Mouse (Mus musculus) embryonic facial prominence, embryonic 12.5 days (tissue): ENCODE measurements at regions not wholly inside any gene's neighbourhood (a gene's known extent, or its start where the extent isn't known, plus 50 kb on each side); places are given as distances from the start of the nearest gene placed in this dataset.
A peak's percentile ranks its signal among the peaks of the same experiment; 100 is the strongest.
"Not testable (repeated sequence)": the region's sequence is repeated elsewhere in the genome, so short reads cannot be mapped to it uniquely, and the experiment has no call there.

ENCODE experiments used
- ATAC-seq: fragments of 200-750 bp; cut with Nextera tagmentation; 2 replicates; pipeline ENCODE4 v1.8.0; 2017; ENCODE audit not compliant: insufficient number of reproducible peaks, insufficient read depth, low FRiP score, low TSS enrichment
- H3K27ac ChIP-seq: fragments of 300-500 bp; sonication (generic); 2 replicates; pipeline ENCODE4 v1.5.1; 2016; ENCODE audit warnings: mild to moderate bottlenecking
- H3K27me3 ChIP-seq: fragments of 300-500 bp; sonication (generic); 2 replicates; pipeline ENCODE4 v1.6.1; 2016; ENCODE audit warnings: mild to moderate bottlenecking, moderate library complexity
- H3K36me3 ChIP-seq: fragments of 300-500 bp; sonication (generic); 2 replicates; pipeline ENCODE4 v1.6.1; 2016; ENCODE audit warnings: mild to moderate bottlenecking
- H3K4me1 ChIP-seq: fragments of 300-500 bp; sonication (generic); 2 replicates; pipeline ENCODE4 v1.6.1; 2016
- H3K4me2 ChIP-seq: fragments of 300-500 bp; sonication (generic); replicated peaks from 2 replicates; pipeline ENCODE4 v1.6.1; 2016; ENCODE audit warnings: mild to moderate bottlenecking, moderate library complexity
- H3K4me3 ChIP-seq: fragments of 300-500 bp; sonication (generic); 2 replicates; pipeline ENCODE4 v1.5.1; 2016; ENCODE audit warnings: mild to moderate bottlenecking
- H3K9ac ChIP-seq: fragments of 300-500 bp; sonication (generic); 2 replicates; pipeline ENCODE4 v1.6.1; 2016; ENCODE audit warnings: mild to moderate bottlenecking, moderate library complexity
- H3K9me3 ChIP-seq: fragments of 300-500 bp; sonication (generic); 2 replicates; pipeline ENCODE4 v1.6.1; 2016; ENCODE audit warnings: mild to moderate bottlenecking, moderate library complexity
- WGBS: fragments of 180-500 bp; shearing (Covaris S2); methylation state at CpG from one replicate; pipeline ENCODE4 v1.1.7; 2016; 5-methylcytosine and 5-hydroxymethylcytosine counted together

DNA sequence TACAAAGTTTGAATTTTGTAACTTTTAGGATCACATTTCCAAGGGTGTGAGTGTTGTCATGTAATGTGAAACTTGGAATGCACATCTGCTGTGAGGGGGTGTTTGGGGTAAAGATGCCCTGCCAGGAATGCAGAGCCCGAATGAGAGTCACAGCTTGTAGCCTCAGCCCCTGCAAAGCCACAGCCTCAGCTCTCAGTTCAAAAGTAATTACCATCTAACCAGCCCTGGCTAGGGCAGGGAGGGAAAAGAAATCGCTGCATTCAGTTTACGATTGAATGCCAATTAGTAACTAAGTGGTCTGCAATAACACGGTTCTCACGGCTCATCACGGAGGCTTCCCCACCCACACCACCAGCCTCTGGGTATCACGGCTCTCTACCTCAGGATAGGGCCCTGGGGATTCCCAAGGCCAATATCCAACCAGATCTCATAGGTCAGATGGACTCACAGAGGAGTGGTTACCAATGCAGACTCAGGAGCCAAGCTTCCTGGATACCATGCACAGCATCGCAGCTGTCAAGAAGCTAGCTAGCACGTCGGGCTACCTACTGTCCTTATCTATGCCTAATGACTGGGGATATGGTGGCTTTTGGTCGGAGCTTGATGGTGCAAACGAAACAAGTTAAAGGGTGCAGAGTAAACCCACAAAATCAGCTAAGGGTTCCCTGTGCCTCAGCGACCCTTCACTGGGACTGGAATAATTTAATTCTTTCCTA is 275.0 kb downstream of the Setd4 start:
- ATAC-seq, result no peak

DNA sequence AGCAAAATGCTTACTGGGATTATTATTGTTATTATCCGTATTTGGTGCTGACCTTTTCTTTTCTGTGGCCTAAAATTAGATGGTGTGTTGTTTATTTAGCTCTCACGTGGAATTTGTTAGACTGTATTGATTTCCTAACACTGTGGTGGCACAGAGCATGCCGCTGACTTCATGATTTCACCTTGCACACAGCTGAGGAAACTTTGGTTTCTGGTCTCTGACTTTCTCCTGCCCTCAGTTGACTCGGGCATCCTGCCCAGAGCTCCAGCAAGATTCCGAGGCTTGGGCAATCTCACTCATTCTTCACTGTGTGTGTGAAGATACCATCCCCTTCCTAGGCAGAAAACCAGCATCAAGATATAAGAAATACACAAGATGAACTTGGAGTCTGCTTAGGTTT is 279.0 kb downstream of the Setd4 start:
- Histone ChIP-seq H3K4me3 (no peak overlapping the region), H3K9ac (no peak overlapping the region), H3K27ac (no peak overlapping the region), H3K4me1 (peaks cover 15% of the 10 kb centered on the region), H3K9me3 (peaks cover 3% of the 10 kb centered on the region; the same call in 1 of the 2 replicates), H3K27me3 (no peaks in the 10 kb centered on the region), H3K36me3 (no peaks in the 10 kb centered on the region), H3K4me2 (no peak overlapping the region)
- WGBS, result 78% methylated on average over 5 of the region's 5 CpGs
- ATAC-seq, result no peak

More for the DNA sequence above, 275.0 kb downstream of the Setd4 start:
- no peaks in the 10 kb centered on the region for H3K27me3 ChIP-seq
- H3K4me1 ChIP-seq, result peaks cover 17% of the 10 kb centered on the region
- H3K4me2 ChIP-seq, result no peak overlapping the region
- 24% methylated on average over 13 of the region's 13 CpGs for WGBS
- H3K36me3 ChIP-seq, result no peaks in the 10 kb centered on the region
- peaks cover 3% of the 10 kb centered on the region; the same call in 1 of the 2 replicates for H3K9me3 ChIP-seq
- no peak overlapping the region for H3K9ac ChIP-seq
- 0 out of 2 replicates have a peak overlapping the region, but pooled peaks have one; percentile 20 for H3K27ac ChIP-seq
- no peak overlapping the region for H3K4me3 ChIP-seq

DNA sequence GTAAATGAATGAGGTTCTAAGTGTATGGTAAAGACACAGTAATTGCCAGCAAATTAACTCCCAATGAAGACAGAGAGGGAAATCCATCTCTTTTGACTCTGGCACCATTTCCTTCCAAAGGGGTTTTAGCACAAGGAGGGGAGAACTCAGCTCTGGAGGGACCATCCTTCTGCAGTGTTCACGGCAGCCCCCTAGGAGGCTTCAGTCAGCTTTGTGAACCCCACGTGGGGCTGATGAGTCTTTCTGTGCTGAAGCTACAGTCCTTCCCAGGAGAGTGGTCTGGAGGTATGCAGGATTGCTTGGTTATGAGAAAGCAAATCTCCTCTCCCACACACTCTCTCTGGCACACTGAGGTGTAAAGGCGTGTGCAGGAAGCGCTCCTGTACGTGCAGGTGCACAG is 280.7 kb downstream of the Setd4 start:
- H3K27ac ChIP-seq, result no peak overlapping the region
- H3K4me2 ChIP-seq, result no peak overlapping the region
- no peak for ATAC-seq
- no peaks in the 10 kb centered on the region for H3K27me3 ChIP-seq
- H3K36me3 ChIP-seq, result no peaks in the 10 kb centered on the region
- no peak overlapping the region for H3K4me3 ChIP-seq
- no peak overlapping the region for H3K9ac ChIP-seq
- 74% methylated on average over 5 of the region's 5 CpGs for WGBS
- 0 out of 2 replicates have a peak, but pooled peaks cover 3% of the 10 kb centered on the region for H3K4me1 ChIP-seq
- H3K9me3 ChIP-seq, result peaks cover 3% of the 10 kb centered on the region; the same call in 1 of the 2 replicates

DNA sequence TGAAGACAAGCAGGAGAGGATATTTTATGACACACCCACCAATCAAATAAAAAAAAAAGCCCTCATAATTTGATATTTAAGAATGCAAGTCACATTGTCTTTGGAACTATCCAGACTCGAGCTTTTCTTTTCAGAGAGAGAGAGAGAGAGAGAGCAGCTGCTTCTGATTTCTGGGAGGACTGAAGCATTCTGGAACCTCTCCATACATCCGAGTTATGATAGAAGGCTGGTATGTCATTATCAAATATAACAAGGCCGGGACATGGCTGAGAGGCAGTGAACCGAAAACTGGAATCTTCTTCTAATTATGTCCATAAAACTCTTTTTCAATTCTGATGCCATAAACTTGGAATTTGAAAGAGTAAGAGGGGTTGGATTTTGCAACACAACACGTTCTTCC is 284.3 kb downstream of the Setd4 start:
- Histone ChIP-seq H3K36me3 (no peaks in the 10 kb centered on the region), H3K9me3 (peaks cover 2% of the 10 kb centered on the region; the same call in 1 of the 2 replicates), H3K27ac (no peak overlapping the region), H3K4me3 (no peak overlapping the region), H3K27me3 (no peaks in the 10 kb centered on the region), H3K4me1 (0 out of 2 replicates have a peak, but pooled peaks cover 3% of the 10 kb centered on the region), H3K4me2 (no peak overlapping the region), H3K9ac (no peak overlapping the region)
- ATAC-seq, result no peak
- 63% methylated on average over 5 of the region's 5 CpGs for WGBS

DNA sequence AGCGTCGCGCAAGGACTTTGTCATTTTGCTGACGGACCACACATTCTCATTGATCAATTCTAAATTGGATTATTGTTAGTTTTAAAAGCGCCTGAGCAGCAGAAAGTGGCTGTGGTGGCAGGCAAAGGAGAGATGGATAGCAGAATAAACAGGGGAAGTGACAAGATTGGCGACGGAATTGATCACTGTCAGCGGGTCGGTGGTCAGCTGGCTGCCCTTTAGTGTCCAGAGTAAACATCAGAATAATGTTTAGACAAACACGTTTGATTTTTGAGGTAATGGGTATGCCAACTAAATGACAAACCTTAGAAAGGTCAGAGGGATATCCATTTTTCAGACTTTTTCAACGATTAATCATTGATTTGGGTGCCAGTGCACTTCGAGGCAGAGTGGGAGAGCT is 292.2 kb downstream of the Setd4 start:
- Histone ChIP-seq H3K9me3 (0 out of 2 replicates have a peak, but pooled peaks cover 5% of the 10 kb centered on the region), H3K4me1 (no peaks in the 10 kb centered on the region), H3K27ac (no peak overlapping the region), H3K4me3 (no peak overlapping the region), H3K27me3 (no peaks in the 10 kb centered on the region; the same call in 1 of the 2 replicates), H3K9ac (no peak overlapping the region), H3K4me2 (no peak overlapping the region), H3K36me3 (no peaks in the 10 kb centered on the region)
- WGBS, result 77% methylated on average over 12 of the region's 12 CpGs
- no peak for ATAC-seq

DNA sequence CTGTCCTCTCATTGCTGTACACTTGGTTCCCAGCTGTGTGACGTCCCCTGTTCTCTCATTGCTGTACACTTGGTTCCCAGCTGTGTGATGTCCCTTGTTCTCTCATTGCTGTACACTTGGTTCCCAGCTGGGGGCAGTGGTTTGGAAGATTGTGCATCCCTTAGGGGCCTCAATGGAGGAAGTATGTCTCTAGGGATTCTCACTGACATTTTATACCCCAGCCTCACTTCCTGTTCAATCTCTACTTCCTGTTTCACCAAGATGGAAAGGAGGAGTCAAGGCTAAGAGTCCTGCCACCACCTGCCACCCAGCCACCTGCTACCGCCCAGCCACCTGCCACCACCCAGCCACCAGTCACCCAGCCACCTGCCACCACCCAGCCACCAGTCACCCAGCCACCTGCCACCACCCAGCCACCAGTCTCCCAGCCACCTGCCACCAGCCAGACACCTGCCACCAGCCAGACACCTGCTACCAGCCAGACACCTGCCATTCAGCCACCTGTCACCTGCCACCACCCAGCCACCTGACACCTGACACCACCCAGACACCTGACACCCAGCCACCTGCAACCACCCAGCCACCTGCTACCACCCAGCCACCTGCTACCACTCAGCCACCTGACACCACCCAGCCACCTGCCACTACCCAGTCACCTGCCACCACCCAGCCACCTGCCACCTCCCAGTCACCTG is 295.1 kb downstream of the Setd4 start:
- Histone ChIP-seq H3K9me3 (0 out of 2 replicates have a peak, but pooled peaks cover 5% of the 10 kb centered on the region), H3K36me3 (no peaks in the 10 kb centered on the region), H3K4me3 (no peak overlapping the region), H3K9ac (no peak overlapping the region), H3K4me2 (no peak overlapping the region), H3K4me1 (no peaks in the 10 kb centered on the region), H3K27ac (no peak overlapping the region), H3K27me3 (no peaks in the 10 kb centered on the region; the same call in 1 of the 2 replicates)
- ATAC-seq, result no peak
- WGBS, result 85% methylated on average over 2 of the region's 2 CpGs

DNA sequence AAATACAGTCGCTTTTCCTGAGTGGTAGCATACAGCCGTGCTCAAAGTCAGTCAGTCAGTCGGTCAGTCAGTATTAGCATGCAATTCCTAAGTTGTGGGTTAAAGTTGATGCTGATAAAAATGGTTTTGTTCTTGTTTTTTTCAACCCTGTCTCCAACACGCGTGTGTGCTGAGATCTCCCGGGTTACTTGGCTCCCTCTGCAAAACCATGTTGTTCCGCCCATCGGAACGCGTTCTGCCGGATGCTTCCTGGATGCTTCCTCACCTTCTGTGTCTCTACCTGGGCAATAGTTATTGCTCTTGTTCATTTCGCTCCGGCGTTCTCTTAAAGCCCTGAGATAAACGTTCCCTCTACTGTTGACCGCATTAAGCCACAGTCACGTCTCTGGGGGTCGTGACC is 296.9 kb downstream of the Setd4 start:
- no peaks in the 10 kb centered on the region; the same call in 1 of the 2 replicates for H3K27me3 ChIP-seq
- H3K36me3 ChIP-seq, result no peaks in the 10 kb centered on the region
- no peak overlapping the region for H3K27ac ChIP-seq
- ATAC-seq, result no peak
- 0 out of 2 replicates have a peak, but pooled peaks cover 5% of the 10 kb centered on the region for H3K9me3 ChIP-seq
- no peak overlapping the region for H3K4me2 ChIP-seq
- H3K4me1 ChIP-seq, result 0 out of 2 replicates have a peak, but pooled peaks cover 2% of the 10 kb centered on the region
- 90% methylated on average over 18 of the region's 18 CpGs for WGBS
- H3K9ac ChIP-seq, result no peak overlapping the region
- H3K4me3 ChIP-seq, result no peak overlapping the region

DNA sequence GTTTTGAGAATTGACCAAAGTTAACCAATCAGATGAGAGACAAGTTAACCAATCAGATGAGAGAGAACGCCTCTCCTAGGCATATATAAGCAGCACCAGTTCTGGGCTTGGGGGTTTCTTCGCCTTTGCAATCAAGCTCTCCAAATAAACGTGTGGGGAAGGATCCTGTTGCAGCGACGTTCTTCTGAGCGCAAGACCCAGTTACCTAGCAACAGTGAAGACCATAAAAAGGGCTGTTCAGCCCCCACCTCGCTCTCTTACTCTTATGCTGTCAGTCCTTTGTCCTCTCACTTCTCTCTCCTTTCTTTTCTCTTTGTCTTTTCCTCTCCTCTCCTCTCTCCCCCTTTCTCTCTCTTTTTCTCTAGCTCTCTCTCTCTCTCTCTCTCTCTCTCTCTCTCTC is 297.7 kb downstream of the Setd4 start:
- not testable (repeated sequence) for H3K4me3 ChIP-seq, ATAC-seq, H3K9me3 ChIP-seq, H3K36me3 ChIP-seq, H3K4me1 ChIP-seq, H3K4me2 ChIP-seq, H3K9ac ChIP-seq, H3K27ac ChIP-seq, H3K27me3 ChIP-seq
- 69% methylated on average over 7 of the region's 7 CpGs for WGBS

DNA sequence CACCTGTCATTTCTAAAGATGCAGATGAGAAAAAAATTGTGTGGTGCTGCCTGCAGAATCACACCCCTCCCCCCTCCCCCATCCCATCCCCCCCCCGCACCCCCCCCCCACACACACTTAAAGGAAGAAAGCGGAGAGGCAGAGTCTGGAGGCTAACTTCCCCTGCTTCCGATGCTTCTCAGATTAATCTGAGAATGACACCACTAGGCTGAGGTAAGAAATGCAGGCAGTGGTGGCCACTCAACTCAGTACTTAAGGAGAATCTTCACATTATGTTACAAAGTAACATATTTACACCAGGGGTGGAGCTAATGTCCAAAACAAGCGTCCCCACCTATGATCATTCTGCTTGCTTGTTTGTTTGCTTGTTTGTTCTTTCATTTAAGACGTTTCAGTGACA is 309.4 kb downstream of the Setd4 start:
- Histone ChIP-seq H3K4me2 (no peak overlapping the region), H3K36me3 (no peaks in the 10 kb centered on the region), H3K4me3 (no peak overlapping the region), H3K9ac (no peak overlapping the region), H3K27ac (no peak overlapping the region), H3K27me3 (no peaks in the 10 kb centered on the region), H3K9me3 (no peaks in the 10 kb centered on the region), H3K4me1 (peaks cover 11% of the 10 kb centered on the region)
- 56% methylated on average over 3 of the region's 5 CpGs for WGBS
- no peak for ATAC-seq

DNA sequence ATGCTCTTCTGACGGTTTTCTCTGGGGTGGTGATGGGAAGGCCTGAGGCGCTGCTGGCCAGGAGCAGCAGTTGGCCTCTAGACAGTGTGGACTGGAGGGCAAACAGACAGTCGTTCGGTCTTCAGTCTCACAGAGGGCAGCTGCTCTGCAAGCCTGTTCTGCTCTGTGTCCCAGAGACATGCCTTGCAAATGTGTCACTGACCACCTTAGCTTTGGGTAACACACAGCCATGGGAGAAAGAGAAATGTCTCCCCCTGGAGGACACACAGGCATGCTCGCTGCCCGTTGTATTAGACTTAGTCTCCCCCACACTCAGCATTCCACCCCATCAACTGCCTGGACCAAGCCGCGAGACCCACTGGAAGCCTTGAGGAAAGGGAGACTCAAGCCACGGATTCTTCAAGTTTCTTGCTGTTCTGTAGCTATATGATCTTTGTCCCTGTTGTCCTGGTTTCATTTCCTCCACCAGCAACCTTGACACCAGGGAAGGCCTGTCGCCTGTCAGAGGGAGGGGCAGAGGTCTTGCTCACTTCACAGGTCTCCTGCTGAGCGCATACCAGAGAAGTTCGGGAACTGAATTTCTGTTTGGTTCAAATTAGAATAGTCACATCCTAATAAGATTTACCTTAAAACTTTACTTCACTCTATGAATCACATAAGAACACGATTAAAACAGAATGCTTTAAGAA is 310.8 kb downstream of the Setd4 start:
- H3K27ac ChIP-seq, result no peak overlapping the region
- H3K4me2 ChIP-seq, result no peak overlapping the region

DNA sequence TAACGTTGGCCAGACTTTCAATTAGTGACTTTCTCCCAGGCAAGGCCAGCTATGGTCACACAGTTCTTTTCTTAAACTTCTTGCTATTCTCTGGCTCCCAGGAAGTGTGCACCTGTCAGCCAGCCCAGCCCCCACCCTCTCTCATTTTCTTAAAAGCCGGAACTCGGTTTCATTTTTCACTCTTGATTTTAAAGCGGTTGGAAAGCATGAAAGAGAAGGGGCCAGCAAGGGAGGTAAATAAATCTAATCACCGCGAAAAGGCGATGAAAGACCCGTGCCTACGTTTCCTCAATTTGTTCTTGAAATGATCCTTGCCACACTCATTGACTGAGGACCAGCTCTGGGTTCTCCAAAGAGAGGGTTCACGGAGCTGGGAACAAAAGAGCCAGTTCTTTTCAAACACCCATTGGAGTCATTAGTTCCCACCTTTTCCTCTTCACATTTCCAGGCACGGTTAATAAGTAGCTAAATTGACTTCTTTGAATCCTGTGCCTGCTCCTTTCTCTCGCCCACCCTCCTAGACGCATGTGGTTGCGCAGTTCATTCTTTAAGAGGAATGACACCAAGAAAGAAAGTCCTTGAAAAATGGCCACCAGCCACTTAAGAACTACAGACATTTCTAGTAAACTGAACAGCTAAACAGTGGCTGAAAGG is 311.6 kb downstream of the Setd4 start:
- no peaks in the 10 kb centered on the region for H3K36me3 ChIP-seq
- no peaks in the 10 kb centered on the region for H3K9me3 ChIP-seq
- no peak overlapping the region for H3K9ac ChIP-seq
- H3K27me3 ChIP-seq, result no peaks in the 10 kb centered on the region
- peaks cover 11% of the 10 kb centered on the region for H3K4me1 ChIP-seq
- no peak for ATAC-seq
- 48% methylated on average over 14 of the region's 14 CpGs for WGBS
- H3K4me3 ChIP-seq, result no peak overlapping the region
- H3K4me2 ChIP-seq, result no peak overlapping the region
- H3K27ac ChIP-seq, result no peak overlapping the region

More for the DNA sequence above, 310.8 kb downstream of the Setd4 start:
- H3K9me3 ChIP-seq, result no peaks in the 10 kb centered on the region
- no peaks in the 10 kb centered on the region for H3K27me3 ChIP-seq
- no peaks in the 10 kb centered on the region for H3K36me3 ChIP-seq
- 24% methylated on average over 13 of the region's 13 CpGs for WGBS
- no peak overlapping the region for H3K9ac ChIP-seq
- peak; percentile 87 for ATAC-seq
- H3K4me3 ChIP-seq, result no peak overlapping the region
- peaks cover 11% of the 10 kb centered on the region for H3K4me1 ChIP-seq
